Mouse (Mus musculus): ENCODE data around the gene Fgfbp1.
A peak's percentile ranks its signal among the peaks of the same experiment; 100 is the strongest.

Gene Fgfbp1

GRCm38 (mm10) chr5:43981620-43982019, at the start of gene Fgfbp1:
Gene Fgfbp1 (minus strand): TSS chr5:43981779.
- no peak for DNase-seq (ENCODE audit: low spot score)

DNA sequence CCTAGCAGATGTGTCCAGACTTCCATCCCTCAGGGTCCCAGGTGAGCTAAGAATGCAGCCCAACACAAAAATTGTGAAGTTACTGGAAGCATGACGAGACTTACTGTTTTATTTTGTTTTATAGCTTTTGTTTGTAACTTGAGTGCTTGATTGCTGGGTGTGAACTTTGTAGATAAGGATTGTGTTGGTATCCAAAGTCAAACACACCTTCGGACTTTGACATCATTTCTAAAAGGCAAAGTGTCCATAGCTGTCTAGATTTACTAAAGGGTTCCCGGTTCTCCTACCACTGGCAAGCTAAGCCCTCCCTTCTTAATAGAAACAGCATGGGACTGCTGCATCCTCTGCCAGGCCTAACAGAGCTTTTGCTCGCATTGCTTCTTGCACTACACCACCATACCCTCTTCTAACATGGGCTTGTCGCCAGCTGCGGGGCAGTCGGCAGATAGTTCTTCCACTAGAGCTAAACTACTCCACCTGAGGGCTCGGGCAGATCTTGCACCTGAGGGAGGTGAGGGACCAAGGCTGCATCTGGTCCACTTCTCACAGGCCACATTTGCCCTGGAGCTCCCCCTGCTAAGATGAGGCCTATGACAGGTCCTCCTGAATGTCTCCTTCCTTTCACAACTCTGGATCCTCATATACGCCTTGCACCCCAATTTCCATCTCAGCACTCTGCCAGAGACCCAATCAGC, 16.9 kb upstream of the Fgfbp1 start:
- no peak for DNase-seq (ENCODE audit: low spot score)

DNA sequence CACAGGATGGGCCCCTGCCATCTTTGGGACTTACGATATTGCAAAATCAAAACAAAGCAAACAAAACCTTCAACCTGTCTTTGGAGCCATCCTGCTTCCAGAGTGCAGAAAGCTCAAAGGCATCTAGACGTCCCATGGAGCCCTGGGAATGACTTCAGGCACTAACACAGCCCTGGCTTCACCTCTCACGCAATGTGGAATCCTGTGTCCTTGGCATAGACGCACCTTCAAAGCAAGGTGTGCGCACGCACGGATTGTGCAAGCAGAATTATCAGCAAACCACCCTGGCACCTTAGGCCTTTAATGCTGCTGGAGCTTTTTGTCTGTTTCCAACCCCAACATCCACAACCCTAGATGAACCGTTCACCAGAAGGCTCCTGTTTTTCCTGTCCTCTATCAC, 16.0 kb upstream of the Fgfbp1 start:
- no peak for DNase-seq (ENCODE audit: low spot score)

DNA sequence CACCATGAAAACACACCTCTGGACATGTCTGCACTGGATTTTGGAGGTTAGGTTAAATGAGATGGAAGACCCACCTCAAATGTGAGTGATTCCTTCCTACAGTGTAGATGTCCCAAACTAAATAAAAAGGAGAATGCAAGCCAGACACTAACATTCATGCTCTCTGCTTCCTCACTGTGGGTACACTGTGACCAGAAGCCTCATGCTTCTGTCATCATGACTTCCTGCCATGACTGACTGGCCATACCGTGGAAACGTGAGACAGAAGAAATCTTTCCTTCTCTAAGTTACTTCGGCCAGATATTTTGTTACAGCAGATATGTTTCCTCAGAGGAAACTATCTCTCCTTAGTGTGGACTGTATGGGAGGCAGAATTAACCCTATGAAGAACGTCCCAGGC, 14.6 kb upstream of the Fgfbp1 start:
- DNase-seq (ENCODE audit: low spot score), result no peak

DNA sequence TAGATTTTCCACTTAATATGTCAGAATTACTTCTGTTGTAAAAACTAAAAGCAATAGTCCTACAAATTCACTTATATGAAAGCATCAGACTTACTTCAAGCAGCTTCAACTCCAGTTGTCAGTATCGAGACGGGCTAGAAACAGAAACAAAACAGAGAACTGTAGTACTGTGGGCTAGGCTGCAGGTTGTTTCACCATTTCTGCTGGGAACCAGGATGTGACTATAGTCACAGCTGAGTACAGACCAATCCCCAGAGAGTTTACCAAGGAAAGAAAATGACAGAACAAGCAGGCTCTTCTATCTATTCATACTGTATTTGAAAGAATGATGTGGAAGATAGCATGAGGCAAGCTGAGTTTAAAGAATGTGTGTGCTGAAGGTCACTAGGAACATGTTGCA, 13.4 kb upstream of the Fgfbp1 start:
- no peak for DNase-seq (ENCODE audit: low spot score)

GRCm38 (mm10) chr5:43990316-43990715, 8.7 kb upstream of the Fgfbp1 start:
- DNase-seq (ENCODE audit: low spot score), result peak; percentile 52

- DNase-seq (ENCODE audit: low spot score), result no peak
Observed at GRCm38 (mm10) chr5:43989017-43989416, 7.4 kb upstream of the Fgfbp1 start.

- no peak for DNase-seq (ENCODE audit: low spot score)
Observed at GRCm38 (mm10) chr5:43986212-43986611, 4.6 kb upstream of the Fgfbp1 start.

- DNase-seq (ENCODE audit: low spot score), result no peak
Observed at GRCm38 (mm10) chr5:43982896-43983295, 1.3 kb upstream of the Fgfbp1 start.

DNA sequence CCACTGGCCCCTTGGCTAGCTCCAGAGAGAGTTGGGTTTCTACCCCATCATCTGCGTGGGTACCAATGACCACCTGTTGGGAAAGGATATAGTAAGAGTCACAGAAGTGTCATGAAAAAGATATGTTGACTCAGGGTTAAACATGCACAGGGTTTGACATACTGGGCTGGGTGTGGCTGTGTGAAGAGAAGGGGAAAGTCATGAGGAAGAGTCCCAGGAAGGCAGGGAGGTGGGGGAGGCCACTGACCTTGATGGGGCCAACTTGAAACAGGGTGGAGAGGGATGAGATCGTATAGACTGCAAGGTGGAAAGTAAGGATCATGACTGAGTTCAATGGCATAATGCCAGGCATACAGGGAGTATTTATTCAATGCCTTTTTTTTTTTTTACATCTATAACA, 1.2 kb downstream of the Fgfbp1 start:
- no peak for DNase-seq (ENCODE audit: low spot score)

DNA sequence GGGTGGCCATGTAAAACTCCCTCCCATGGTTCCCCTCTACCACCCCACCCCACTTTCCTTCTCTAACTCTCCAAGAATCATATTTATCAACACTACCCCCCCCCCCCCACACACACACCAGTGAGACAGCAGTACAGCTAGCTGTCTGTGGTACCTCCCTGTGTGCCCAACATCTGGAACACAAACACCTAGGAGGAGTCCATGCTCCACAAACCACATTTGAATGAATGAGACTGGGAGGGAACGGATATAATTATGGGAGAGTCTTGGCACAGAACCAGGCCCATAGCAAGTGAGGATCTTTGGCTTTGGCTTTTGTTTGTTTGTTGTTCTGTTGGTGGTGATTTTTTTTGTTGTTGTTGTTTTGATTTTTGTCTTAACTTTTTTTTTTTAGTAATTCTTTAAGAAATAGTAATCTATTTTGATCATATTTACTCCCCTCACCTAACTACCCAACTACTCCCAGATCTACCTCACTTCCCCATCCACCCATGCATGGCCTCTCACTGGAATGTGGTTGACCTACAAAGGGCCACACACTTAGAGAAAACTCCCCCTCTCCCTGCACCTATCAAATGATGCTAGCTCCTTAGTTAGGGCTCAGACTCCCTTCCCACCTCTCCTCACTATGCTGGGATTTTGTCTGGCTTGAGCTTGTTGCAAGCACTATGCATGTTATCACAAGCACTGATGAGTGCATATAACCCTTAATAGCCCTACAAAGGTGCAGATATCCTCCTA, 4.6 kb downstream of the Fgfbp1 start:
- no peak for DNase-seq (ENCODE audit: low spot score)

- no peak for DNase-seq (ENCODE audit: low spot score)
Observed at GRCm38 (mm10) chr5:43974166-43974565, 7.4 kb downstream of the Fgfbp1 start.

DNA sequence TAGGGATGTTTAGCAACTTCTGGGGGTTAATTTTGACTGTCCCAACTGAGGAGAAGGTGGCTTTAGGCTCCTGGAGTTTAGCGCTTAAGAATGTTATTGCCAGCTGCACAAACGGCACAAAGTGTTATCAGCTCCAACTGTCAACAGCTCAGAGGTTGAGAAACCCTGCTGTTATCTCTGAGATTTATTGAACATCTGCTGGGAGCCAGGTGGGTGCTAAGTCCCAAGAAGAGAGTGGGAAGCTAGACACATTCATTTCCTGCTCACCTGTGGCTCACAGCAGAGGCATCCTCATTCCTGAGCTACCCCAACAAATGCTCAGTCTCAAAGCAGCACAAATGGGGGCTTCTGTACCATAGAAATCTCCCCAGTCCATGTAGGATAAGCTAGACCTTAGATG, 10.4 kb downstream of the Fgfbp1 start:
- no peak for DNase-seq (ENCODE audit: low spot score)

- no peak for DNase-seq (ENCODE audit: low spot score)
Observed at GRCm38 (mm10) chr5:43970532-43970931, 11.0 kb downstream of the Fgfbp1 start.

DNA sequence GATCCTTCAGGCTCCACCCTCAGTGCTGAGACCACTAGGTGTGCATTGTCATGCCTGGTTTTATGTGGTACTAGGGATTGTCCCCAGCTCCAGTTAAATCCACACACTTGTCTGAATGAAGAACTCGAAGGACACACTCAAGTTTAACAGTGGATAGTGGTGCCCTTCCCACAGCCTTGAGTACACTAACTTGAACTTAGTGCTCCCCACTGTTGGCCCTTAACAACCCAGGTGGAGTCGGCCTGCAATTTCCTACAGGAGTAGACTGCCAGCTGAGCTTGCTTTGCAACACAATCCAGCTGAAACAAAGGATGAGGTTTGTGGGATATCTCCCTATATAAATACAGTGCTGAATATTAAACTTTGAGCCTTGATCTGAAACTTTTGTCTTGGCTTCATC, 12.9 kb downstream of the Fgfbp1 start:
- no peak for DNase-seq (ENCODE audit: low spot score)

DNA sequence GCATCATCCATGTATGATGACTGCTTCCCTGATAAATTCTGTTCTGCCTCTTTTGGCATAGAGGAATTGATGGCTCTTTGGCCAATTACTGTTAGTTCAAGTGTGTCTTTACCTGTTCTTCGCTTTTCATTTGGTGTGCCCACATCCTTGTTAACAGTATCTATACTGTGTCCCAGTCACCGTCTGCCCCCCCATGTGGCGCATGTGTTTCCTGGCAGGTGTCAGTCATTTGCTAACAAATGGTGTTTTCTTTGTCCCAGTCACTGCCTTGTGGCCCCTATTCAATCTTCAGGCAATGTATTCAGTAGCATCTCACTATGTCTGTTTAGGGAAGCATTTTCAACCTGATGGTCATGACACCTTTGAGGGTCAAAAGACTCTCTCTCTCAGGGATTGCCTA, 20.5 kb downstream of the Fgfbp1 start:
- DNase-seq (ENCODE audit: low spot score), result no peak

DNA sequence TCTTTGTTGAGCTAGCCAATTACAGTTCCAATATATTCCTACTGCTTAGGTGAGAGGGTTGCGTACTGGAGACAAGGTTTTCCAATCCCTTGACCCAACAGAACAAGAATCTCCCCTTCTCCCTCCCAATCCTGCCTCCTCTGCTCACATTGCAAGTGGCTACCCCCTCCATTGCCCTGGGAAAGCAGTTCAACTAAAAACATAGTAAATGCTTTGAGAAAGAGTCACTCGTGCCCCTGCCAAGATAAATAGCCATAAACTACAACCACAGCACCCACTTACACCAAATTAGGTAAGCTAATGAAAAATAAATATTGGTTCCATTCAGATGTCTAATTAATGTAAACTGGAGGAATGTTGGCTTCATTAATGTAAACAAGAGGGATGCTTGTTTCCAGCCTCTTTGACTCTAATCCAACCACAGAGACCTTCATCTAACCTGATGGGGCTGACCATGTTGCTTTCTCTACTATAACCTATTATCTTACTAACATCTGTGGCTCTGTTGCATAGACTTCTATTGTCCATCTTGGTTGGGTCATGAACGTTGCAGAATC, 21.6 kb downstream of the Fgfbp1 start:
- no peak for DNase-seq (ENCODE audit: low spot score)

GRCm38 (mm10) chr5:43953241-43953640, 28.3 kb downstream of the Fgfbp1 start:
- no peak for DNase-seq (ENCODE audit: low spot score)

- peak; percentile 3 for DNase-seq (ENCODE audit: low spot score)
Observed at GRCm38 (mm10) chr5:43948748-43949275, 32.8 kb downstream of the Fgfbp1 start.

DNA sequence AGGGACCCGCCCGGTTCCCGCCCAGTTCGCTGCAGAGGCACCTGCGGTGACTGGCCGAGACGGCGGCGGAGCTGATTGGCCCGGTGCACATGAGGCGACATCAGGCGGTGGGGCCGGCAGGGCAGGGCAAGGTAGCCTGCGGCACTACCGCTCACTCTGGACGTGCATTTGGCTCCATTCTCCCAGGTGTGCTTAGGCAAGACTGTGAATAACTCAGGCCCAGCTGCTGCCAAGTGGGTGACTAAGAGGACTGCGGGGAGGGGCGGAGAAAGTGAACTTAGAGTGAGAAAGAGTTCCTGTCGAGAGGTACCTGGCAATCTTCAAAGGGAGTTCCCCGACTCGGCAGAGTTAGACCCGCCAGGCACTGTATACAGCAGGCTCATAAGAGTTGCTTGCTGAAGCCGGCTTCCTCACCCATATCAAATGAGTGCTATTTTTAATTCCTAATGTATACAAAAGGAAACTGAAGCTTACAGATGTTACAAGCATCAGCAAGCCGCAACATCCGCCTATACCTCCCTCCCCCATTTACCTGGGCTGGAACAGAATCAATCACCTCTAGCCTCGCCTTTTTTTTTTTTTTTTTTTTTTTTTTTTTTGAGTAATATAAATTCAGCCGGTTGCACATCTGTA, 33.4 kb downstream of the Fgfbp1 start:
- DNase-seq (ENCODE audit: low spot score), result peak; percentile 4

DNA sequence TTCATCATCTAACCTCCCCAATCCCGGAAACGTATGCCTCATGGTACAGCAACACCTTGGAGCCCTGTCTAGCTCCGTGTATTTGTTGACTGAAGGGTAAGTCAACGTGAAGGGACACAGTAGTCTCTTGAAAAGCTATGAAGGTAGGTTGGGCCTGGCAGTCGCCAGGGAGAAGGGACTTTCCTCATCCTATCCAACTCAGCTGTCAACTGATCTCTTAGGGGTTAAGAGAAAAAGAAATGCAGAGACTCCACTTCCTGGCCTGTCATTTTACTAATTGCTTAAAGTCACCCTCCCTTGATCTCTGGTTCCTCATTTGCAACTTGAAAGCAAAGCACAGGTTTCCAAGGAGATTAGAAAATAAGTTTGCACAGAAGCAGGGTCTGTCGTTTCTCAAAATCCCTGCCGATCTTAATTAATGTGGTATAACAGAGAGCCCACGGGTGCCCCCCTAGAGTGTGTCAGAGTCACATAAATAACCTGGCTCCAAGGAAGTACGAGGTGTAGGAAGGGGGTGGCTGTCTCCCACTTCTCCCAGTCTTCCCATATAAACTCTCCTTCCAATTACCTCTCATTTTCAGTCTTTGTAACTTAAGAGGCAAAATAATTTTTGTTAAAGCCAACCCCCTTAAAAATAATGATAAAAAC, 34.1 kb downstream of the Fgfbp1 start:
- no peak for DNase-seq (ENCODE audit: low spot score)

- DNase-seq (ENCODE audit: low spot score), result no peak
Observed at GRCm38 (mm10) chr5:43933269-43933668, 48.3 kb downstream of the Fgfbp1 start.
